Mouse (Mus musculus) lung, adult 18-20 months (tissue): Measurements from ENCODE around the gene Carm1.

Experiments used
- DNase-seq, 2 experiments: peaks; one replicate each; pipeline ENCODE4 v3.0.0; 2022; ENCODE audit warnings: mixed read lengths in 2 of 2

The Carm1 gene

GRCm38 (mm10) chr9:21616232-21616781 lies 69.6 kb downstream of the Carm1 start:
- DNase-seq = peak; percentile 87 to 88

- no peak for DNase-seq
Measured at GRCm38 (mm10) chr9:21617066-21617465, 70.4 kb downstream of the Carm1 start.

- DNase-seq = no peak
Measured at GRCm38 (mm10) chr9:21620229-21620628, 73.5 kb downstream of the Carm1 start.

GRCm38 (mm10) chr9:21622676-21623075 lies 76.0 kb downstream of the Carm1 start:
- DNase-seq = no peak

GRCm38 (mm10) chr9:21625342-21626339 lies 78.9 kb downstream of the Carm1 start:
- no peak for DNase-seq

GRCm38 (mm10) chr9:21626571-21626970 lies 79.9 kb downstream of the Carm1 start:
- no peak for DNase-seq

- DNase-seq = no peak
Measured at GRCm38 (mm10) chr9:21627145-21627795, 80.6 kb downstream of the Carm1 start.

GRCm38 (mm10) chr9:21630673-21631072 lies 84.0 kb downstream of the Carm1 start:
- DNase-seq = peak; percentile 25 to 46

- no peak for DNase-seq
Measured at GRCm38 (mm10) chr9:21633106-21633505, 86.4 kb downstream of the Carm1 start.

GRCm38 (mm10) chr9:21635639-21636038 lies 88.9 kb downstream of the Carm1 start:
- no peak for DNase-seq

- no peak for DNase-seq
Measured at GRCm38 (mm10) chr9:21639031-21639430, 92.3 kb downstream of the Carm1 start.
